Mouse (Mus musculus) embryo, embryonic 10 days (tissue): ENCODE results near the gene Coro2b.
"Not testable (repeated sequence)": the region's sequence is repeated elsewhere in the genome, so short reads cannot be mapped to it uniquely, and the experiment has no call there.

Experiments used
- DNase-seq: peaks from one replicate; pipeline ENCODE4 v3.0.0-alpha.2; 2015; ENCODE audit warnings: low spot score

Coro2b gene

DNA sequence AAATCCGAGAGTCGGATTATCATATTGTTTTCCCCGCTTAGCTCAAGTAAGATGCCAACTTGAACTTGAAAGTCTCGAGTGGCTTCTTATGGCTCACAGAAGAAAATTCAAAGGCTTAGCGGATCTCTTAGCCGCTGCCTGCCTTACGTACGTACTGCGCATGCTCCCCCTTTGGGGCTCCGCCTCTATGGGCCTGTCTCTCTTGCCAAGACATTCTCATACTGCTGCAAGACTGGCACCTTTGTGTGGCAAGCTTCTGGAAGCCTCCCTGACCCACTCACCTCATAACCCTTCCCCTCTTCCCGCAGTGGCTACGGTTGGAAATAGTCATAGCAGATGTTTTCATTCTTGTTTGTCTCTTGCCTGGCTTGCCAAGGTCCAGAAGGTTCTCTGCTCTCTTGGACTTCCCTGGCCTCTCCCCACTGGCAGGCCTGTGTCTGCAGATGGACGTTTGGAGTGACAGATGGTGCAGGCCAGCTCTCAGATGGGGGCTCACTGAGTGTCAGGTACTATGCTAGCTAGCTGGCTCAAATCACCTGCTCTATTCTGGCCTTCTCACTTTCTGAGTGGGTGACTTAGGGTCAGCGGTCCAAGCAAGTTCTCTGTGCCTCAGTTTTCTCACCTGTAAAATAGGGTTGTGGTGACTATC lies 65.2 kb downstream of the Coro2b start:
- no peak for DNase-seq

DNA sequence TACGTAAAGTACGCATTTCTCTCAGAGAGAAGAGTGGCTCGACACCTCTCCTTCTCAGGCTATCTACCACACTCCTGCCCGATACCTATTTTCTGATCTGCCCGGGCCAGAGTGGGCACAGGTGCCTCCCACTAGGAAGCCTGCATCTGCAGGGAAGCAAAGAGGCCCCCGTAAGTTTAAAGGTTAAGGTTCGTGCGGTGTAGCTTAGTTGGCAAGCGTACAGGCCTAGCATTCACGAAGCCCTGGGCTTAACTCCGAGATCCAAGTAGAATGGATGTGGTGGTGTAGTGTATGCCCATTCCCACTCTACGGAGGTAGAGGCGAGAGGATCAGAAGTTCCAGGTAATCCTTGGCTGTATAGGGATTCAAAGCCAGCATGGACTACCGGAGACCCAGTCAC lies 65.8 kb downstream of the Coro2b start:
- DNase-seq, result no peak

GRCm38 (mm10) chr9:62470398-62470797 lies 66.4 kb downstream of the Coro2b start:
- peak; percentile 86 for DNase-seq

DNA sequence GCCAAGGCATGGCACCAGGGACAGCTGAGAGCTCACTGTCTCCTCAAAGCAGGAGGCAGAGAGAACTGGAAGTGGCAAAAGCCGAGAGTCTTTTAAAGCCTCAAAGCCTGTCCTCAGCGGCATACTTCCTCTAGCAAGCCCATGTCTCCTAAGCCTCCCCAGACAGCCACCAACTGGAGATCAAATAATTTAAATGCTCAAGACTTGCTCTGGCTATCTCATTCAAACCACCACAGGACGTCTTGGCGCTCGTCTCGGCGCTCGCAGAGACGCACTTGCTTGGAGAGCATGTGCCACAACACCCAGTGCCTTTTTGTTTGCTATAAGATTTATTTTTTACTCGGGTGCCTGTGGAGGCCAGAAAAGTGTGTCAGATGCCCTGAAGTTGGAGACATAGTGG lies 67.1 kb downstream of the Coro2b start:
- no peak for DNase-seq

GRCm38 (mm10) chr9:62469143-62469542 lies 67.7 kb downstream of the Coro2b start:
- DNase-seq, result peak; percentile 65

DNA sequence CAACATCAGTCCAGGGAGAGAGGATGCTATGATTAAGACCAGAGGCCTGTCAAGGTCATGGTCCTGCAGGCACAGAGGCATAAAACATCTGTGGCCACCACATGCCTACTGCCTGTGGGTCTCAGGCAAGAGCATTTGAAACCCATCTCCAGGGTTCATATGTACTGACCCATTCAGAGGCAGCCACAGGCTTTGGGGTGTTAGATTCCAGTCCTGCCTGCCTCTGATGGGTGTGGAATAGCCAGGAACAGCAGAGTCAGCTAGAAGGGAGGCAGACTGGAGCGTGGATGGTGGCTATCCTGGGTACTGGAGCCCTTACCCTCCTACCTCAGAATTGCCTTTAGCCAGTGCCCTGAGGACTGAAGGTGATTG lies 69.4 kb downstream of the Coro2b start:
- DNase-seq, result no peak

DNA sequence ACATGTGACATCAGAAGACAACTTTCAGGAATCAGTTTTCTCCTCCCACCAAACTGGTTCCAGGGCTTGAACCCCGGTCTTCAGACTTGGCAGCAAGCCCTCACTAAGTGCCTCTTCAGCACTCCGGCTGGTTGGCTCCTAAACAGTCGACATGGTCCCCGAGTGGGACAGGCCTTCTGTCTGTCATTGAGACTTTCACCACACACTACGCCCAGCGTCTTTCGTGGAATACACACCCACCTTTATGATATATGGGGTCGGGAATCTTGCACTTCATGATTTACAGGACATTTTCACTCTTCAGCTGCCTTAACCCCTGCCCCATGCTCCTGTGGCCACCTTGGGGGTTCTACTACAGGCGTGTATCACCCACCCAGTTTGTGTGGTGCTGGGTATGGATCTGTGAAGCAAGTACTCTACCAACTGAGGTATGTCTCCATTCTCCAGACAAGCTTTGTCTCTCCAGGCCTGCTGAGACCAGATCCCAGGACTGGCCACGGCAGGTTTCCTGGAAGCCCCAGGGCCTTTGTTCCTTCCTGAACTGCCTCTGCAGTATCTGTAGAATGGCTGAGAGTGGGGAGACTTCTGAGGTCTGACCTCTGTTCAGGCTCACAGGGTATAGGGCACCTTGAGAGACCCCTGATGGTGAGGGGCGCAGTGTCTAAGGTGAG lies 70.0 kb downstream of the Coro2b start:
- DNase-seq, result no peak

DNA sequence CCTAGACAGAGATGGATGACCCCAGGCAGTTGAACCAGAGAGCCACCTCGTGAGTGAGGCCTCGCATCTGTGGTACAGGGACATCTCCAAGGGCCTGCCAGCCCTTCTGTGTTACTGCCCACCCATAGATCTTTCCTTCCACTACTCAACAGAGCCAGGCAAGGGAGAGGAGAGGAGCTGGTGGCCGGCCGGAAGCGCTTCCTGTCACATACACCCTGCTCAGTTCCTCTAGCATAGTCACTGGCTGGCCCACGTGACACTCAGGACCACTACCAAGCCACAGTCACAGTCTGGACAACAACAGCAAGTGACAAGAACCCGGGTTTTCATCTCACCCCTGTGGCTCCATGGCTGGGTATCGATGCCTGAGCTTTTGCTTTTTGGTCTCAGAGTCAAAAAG lies 70.8 kb downstream of the Coro2b start:
- DNase-seq, result no peak

- DNase-seq, result no peak
Observed at GRCm38 (mm10) chr9:62464727-62465126, 72.1 kb downstream of the Coro2b start.

DNA sequence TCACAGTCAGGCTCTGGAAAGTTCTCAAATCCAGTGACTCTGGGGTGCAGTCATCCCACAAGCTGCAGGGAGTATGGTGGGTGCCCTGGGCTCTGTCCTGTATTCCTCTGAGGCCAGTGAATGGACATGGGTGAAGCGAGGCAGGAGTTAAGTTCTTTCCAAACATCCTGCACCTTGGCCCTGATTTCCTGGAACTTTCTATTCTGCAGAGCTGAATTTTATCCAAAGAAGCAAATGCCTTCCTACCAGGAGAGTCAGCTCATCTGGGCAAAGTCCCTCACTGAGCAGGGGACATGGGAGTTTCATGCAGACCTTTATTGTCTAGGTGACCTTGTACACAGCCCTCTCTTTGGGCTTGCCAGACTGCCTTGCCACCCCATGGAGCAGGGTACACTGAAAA lies 75.1 kb downstream of the Coro2b start:
- DNase-seq, result no peak

DNA sequence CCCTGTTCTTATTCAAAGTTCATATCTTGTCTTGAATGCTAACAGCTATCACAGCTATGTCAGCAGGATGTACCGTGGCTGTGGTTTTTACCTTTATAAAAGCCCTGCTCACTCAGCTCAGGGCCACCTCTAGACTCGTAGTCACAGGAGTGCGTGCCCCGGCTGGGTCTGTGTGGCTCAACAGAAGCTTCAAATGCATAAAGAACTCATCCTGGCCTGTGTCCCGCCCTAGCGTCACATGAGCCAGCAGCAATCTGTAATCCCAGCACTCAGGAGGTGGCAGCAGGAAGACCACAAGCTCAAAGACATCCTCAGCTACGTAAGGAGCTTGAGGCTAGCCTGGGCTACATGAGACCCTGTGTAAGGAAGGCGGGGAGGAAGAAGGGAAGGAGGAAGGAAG lies 75.7 kb downstream of the Coro2b start:
- DNase-seq, result no peak

DNA sequence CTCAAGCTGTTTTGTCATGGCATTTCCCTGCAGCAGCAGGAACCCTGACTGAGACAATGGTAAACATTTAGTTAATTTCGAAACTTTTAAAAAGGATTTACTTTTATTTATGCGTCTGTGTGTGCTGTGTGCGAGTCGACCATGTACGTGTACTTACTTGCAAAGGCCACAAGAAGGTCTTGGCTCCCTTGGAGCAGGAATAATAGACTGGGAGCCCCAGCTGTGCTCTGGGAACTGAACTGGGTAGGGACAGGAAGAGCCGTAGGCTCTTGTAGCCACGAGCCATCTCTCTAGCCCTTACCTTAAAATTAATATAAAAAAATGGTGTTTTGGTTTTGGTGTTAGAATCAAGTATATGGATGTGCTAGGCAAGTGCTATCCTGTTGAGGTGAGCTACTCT lies 76.8 kb downstream of the Coro2b start:
- no peak for DNase-seq

DNA sequence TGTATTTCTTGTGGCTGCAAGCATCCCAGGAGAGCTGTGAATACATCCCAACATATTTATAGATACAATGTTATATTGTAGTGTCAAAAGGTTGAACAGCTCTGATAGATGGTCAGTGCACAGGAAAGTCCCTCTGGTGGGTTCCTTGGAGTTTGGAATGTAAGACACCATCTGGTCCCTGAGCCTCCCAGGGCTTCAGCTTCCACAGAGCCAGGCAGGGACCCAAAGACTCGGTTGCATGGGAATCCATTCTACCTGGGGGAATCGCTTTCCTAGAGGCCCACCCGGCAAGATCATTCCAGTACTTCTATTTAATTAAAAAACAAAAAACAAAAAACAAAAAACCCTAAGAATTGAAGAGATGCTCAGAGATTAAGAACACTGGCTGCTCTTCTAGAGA lies 78.4 kb downstream of the Coro2b start:
- no peak for DNase-seq

DNA sequence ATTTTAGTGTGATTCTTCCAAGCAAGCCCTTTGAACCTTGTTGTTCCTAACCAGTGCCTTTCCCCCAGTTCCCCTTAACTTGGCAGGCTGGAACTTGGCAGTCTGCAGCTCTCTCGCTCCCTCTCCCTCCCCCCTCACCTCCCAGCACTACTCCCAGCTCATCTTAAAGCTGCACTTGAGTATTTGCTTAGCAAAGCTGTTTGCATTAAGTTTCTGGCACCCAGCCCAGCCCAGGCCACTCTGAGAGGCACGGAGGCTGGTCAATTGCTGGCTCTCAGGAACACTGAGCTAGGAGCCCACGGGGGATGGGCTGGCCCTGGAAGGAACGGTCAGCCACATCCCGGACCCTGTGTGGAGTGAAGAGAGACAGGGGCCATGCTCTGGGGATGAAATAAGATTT lies 80.8 kb downstream of the Coro2b start:
- peak; percentile 31 for DNase-seq

- no peak for DNase-seq
Observed at GRCm38 (mm10) chr9:62455210-62455969, 81.5 kb downstream of the Coro2b start.

DNA sequence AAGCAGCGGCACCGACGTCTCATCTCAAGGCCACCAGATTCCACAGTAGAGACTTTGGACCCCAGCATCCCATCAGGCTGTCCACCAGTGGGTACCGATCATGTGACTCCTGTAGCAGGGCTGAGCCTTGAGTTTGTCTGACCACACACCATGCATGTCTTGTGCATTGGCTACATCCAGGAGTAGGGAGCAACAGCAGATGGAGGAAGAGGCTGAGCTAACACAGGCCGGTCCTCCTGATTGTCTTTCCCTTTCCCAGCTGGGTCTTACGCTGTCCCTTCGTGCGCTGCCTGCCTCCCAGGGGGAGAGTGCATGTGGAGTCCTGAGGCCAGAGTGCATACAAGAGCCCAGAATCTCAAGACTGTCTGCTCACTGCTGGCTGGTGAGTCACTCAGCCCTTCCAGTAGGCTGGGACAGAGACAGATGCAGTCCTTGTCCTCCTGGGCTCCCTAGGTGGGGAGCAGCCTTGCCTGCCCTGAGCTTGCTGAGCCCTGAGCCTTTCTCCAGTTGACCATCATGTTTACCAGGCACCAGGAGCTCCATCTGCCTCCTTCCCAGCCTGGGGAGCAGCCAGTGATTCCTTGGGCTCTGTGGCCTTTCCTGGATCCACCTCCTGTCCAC lies 84.4 kb downstream of the Coro2b start:
- no peak for DNase-seq

DNA sequence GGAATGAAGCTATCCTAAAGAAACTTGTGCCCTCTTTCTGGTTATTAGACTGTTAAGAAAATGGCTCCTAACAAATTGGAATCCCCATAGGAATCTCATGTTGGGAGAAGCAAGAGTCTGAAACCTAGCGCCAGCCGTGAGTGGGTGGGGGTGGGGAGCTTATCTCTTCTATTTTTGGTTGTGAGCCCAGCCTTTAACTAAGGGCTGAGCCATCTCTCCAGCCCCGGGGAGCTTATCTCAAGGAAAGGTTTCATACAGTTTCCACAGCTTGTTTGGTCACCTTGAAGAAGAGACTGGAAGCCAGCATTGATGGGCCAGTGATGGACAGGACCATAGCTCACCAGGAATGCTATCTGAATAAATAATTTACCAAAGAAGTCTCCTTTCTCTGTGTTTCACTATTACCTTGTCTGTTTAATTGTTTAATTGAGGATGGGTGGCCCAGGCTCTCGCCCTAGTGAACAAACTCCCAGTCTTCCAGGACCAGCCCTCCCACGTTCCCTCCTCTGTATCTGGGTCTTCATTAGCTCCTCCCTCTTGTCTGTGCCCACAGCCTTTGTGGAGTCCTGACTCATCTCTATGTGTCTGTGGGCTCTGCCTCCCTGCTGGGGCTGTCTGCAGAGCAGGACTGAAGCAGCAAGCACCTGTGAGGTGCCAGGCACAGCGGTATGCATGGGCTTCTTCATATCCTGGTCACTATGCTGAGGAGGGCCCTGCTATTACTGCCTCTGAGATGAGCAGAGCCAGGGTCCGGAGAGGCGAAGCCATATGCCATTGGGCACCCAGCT lies 85.1 kb downstream of the Coro2b start:
- DNase-seq, result no peak

- no peak for DNase-seq
Observed at GRCm38 (mm10) chr9:62450862-62451261, 86.0 kb downstream of the Coro2b start.

DNA sequence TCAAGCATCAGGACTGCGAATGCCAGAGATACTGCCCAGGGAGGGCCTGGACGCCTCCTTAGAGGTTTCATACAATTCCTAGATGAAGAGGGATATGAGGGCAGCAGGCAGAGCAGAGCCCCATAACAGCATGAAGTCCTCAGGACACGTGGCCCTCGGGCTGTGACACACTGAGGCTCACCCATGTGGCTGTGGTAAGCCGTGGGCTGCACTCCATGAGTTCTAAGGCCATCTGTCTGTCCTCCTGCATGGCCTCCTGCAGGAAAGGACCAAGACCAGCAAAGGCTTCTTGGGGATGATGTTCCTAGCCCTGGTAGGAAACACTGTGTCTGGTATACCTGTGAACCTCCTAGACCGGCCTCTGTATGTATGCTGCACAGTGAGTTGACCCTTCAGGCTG lies 86.5 kb downstream of the Coro2b start:
- no peak for DNase-seq

GRCm38 (mm10) chr9:62447337-62447736 lies 89.5 kb downstream of the Coro2b start:
- not testable (repeated sequence) for DNase-seq

DNA sequence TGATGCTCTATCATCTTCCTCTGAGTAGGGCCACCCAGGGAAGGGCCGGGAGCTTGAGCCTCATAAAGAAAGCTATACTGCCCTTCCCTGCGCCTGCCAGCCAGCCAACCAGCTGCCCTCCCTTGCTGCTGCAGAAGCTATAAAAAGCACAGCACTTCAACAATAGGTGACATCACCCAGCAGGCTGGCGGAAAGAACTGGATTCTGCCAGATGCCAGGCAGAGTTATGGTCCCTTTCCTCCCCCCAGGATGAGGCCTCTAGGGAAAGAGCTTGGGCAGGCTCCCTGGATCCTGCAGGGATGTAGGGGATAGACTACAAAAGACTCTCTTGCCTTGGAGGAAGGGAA lies 98.1 kb downstream of the Coro2b start:
- DNase-seq, result peak; percentile 51

DNA sequence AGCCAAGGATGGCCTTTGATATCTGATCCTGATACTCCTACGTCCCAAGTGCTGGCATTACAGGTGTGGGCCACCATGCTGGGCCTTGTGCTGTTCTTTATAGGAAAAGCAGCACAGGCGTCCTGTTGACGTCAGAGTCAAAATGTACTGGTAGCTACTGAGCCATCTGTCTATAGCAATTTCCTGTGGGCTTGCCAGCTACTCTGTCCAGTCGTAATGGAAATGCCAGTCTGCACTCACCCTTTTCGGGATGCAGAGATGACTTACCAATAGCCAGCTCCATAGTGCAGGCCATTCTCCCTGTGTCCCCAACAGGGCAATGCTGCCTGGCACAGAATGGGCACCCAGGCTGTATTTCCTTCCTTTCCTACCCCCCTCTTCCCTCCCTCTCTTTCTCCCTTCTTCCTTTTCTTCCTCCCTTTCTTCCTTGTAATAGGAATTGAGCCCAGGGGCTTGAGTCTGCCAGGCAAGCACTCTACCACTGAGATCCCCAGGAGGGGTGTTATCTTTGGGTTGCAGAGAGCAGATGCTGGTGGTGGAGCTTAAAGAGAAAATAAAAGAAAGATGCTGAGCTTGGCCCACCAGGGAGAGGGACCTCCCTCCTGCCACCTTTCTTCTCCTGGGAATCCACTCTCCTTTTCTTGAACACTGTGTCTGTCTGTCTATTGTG lies 98.6 kb downstream of the Coro2b start:
- no peak for DNase-seq
